Mouse (Mus musculus) myocyte (in vitro differentiated cells): ENCODE measurements around the gene Bik. TPM values are rescaled to one million over a fixed set of nuclear protein-coding genes. Genes with fewer than 3 reads are reported as not detected.

Source experiments
- H3K27me3 ChIP-seq: one replicate; pipeline ENCODE4 v1.6.1; 2011; ENCODE audit not compliant: control insufficient read depth, insufficient read depth, insufficient read length
- H3K36me3 ChIP-seq: one replicate; pipeline ENCODE4 v1.6.1; 2011; ENCODE audit not compliant: control insufficient read depth, insufficient read depth
- H3K4me2 ChIP-seq: one replicate; pipeline ENCODE4 v1.6.1; 2011; ENCODE audit warnings: low read depth, control low read depth
- H3K4me3 ChIP-seq: one replicate; pipeline ENCODE4 v1.5.1; 2011; ENCODE audit warnings: mild to moderate bottlenecking, control low read depth, moderate library complexity
- H3K79me2 ChIP-seq: one replicate; pipeline ENCODE4 v1.6.1; 2011; ENCODE audit not compliant: control insufficient read depth, insufficient read depth
- H3ac ChIP-seq: one replicate; pipeline ENCODE4 v1.6.1; 2011; ENCODE audit not compliant: control insufficient read depth, insufficient read length
- CEBPB ChIP-seq: IDR thresholded peaks from 2 replicates; pipeline ENCODE4 v1.6.1; 2011; ENCODE audit warnings: mild to moderate bottlenecking, moderate library complexity; ENCODE audit not compliant: poor library complexity, insufficient read depth, severe bottlenecking
- E2F4 ChIP-seq: IDR thresholded peaks from one replicate; pipeline ENCODE4 v1.6.1; 2011; ENCODE audit warnings: mild to moderate bottlenecking, control low read depth, moderate library complexity; ENCODE audit not compliant: insufficient read depth
- MAX ChIP-seq: IDR thresholded peaks from one replicate; pipeline ENCODE4 v1.6.1; 2011; ENCODE audit warnings: low read depth, mild to moderate bottlenecking, control low read depth
- MYOD1 ChIP-seq, 3 experiments: IDR thresholded peaks; one replicate each; pipeline ENCODE4 v1.6.1; 2011; ENCODE audit warnings: control low read depth in 2 of 3, low read depth in 2 of 3, mild to moderate bottlenecking in 2 of 3, moderate library complexity in 1 of 3; ENCODE audit not compliant: insufficient read length in 2 of 3, control insufficient read depth in 1 of 3
- MYOG ChIP-seq, 3 experiments: IDR thresholded peaks; one replicate each; pipeline ENCODE4 v1.6.1; 2011; ENCODE audit warnings: control low read depth in 2 of 3, low read depth in 2 of 3, mild to moderate bottlenecking in 2 of 3; ENCODE audit not compliant: insufficient read length in 2 of 3, control insufficient read depth in 1 of 3, insufficient read depth in 1 of 3
- POLR2A ChIP-seq: IDR thresholded peaks from one replicate; pipeline ENCODE4 v1.6.1; 2011; ENCODE audit warnings: low read depth, mild to moderate bottlenecking, control low read depth, moderate library complexity; ENCODE audit not compliant: insufficient read length
- POLR2AphosphoS2 ChIP-seq: IDR thresholded peaks from one replicate; pipeline ENCODE4 v1.6.1; 2011; ENCODE audit warnings: low read depth, control low read depth; ENCODE audit not compliant: insufficient read length
- REST ChIP-seq: IDR thresholded peaks from one replicate; pipeline ENCODE4 v1.6.1; 2011; ENCODE audit warnings: mild to moderate bottlenecking, control low read depth, moderate library complexity; ENCODE audit not compliant: insufficient read depth, insufficient read length
- SRF ChIP-seq: IDR thresholded peaks from one replicate; pipeline ENCODE4 v1.6.1; 2011; ENCODE audit warnings: low read depth; ENCODE audit not compliant: control insufficient read depth, insufficient read length
- TCF12 ChIP-seq: IDR thresholded peaks from one replicate; pipeline ENCODE4 v1.6.1; 2011; ENCODE audit warnings: mild to moderate bottlenecking, control low read depth; ENCODE audit not compliant: poor library complexity, insufficient read depth, severe bottlenecking
- TCF3 ChIP-seq: IDR thresholded peaks from one replicate; pipeline ENCODE4 v1.6.1; 2011; ENCODE audit warnings: low read depth, control low read depth; ENCODE audit not compliant: insufficient read length
- USF1 ChIP-seq: IDR thresholded peaks from one replicate; pipeline ENCODE4 v1.6.1; 2011; ENCODE audit warnings: low read depth, mild to moderate bottlenecking, control low read depth, moderate library complexity
- polyA plus RNA-seq: library from polyadenylated mRNA; unstranded; fragments of >200 nt; fragmentation: generic; extraction: Trizol; gene quantifications from one replicate; pipeline ENCODE4 v1.2.1, GENCODE M21; 2012; ENCODE audit warnings: missing spikeins

Gene Bik
- polyA plus RNA-seq, 1 experiment, result 1.3 TPM

DNA sequence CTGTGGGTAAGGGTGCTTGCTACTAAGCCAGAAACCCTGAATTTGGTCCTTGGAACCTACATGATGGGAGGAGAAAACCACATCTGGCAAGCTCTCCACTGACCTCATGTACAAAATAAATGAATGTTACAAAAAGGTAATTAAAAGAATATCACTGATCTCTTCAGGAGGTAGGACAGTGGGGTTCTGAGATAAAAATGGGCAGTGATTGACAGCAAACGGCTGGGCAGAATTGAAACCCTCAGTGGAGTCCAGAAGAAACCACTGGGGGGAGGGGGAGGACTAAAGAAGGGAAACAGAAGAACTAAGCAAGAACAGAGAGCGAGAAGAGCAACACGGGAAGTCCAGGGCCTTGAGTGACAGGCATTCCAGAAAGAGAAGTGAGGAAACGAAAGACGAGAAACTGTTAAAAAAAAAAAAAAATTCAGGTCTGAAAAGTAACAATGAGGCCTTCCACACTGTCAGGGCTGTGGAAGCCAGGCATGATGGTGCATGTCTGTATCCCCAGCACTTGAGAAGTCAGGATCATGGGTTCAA is 34.3 kb downstream of the Bik start:
- Histone ChIP-seq H3K4me3 (no peak overlapping the region), H3K4me2 (no peak overlapping the region), H3K27me3 (no peaks in the 10 kb centered on the region), H3ac (no peak overlapping the region), H3K79me2 (peaks cover 12% of the 10 kb centered on the region), H3K36me3 (no peaks in the 10 kb centered on the region)
- no peak for TF ChIP-seq MYOG (IDR thresholded peaks at IDR 0.05; ENCODE audit: control insufficient read depth in 1 of 3, insufficient read depth in 1 of 3, insufficient read length in 2 of 3, low read depth in 2 of 3)

DNA sequence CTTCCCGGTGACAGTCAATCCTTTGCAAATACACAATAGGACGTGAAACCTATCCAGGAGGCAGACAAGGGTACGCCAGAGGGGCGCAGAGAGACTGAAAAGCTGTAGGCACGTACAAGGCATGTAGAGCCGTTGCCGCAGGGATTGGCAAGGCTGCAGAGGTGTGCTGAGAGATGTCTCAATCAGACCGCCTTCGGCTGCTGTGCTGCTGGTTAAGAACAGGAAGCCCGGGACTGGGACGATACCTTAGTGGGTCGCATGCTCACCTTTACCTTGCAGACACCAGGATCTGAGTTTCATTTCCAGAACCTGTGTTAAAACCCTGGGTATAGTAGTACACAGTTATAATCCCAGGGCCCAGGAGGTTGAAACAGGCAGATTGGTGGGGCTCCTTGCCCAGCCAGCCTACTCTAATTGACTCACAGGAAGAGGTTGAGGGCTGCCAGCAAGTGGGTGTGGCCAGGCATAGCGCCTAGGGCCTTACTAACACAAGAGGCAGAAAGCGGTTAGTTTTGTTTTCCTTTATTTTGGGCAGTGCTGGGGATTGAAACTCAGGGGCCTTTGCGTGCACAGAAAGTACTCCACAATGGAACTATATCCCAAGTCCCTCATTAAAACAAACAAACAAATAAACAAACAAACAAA is 36.1 kb downstream of the Bik start:
- H3K4me2 ChIP-seq, result peak overlapping the region; percentile 84
- peak overlapping the region; percentile 58 for H3ac ChIP-seq
- H3K79me2 ChIP-seq, result peaks cover 29% of the 10 kb centered on the region
- no peaks in the 10 kb centered on the region for H3K27me3 ChIP-seq
- H3K4me3 ChIP-seq, result peak overlapping the region; percentile 96
- H3K36me3 ChIP-seq, result no peaks in the 10 kb centered on the region
- TF ChIP-seq POLR2A (peak; percentile 23), E2F4 (no peak)

DNA sequence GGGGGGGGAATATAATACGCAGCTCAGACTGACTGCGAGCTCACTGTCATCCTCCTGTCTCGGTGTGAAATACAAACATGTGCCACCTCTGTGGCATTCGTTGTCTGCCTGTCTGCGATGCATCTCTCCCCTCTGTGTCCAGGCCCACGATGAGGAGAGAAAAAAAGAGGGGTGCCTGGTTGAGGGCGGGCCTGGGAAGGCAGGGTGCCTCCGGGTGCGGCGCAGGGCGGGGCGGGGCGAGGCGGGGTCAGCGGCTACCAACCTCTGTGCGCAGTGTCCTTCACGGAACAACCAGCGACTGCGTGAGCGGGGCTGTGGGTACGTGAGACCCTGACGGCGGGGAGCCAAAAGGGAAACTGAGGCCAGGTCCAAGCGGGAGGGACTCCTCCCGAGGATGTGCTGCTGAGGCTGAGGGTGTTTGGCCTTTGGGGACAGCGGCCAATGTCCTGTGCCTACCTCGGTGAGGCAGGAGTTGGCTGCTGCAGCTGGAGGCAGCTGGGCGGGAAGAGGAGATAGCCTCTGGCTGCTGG is 36.7 kb downstream of the Bik start, which contains the start of the genes Tspo and Mcat:
Gene Tspo (plus strand): TSS at position 266 of the 530 bp plus-strand sequence.
Gene Mcat (minus strand): TSS at position 461 of the 530 bp plus-strand sequence.
- TF ChIP-seq TCF12 (no peak), MYOG (IDR thresholded peaks at IDR 0.05; ENCODE audit: control insufficient read depth in 1 of 3, insufficient read depth in 1 of 3, insufficient read length in 2 of 3, low read depth in 2 of 3) (peak in 1 of 3 experiments; percentile 29), TCF3 (no peak), SRF (peak; percentile 61), POLR2A (peak; percentile 97), POLR2AphosphoS2 (peak; percentile 99), MAX (no peak), USF1 (no peak), E2F4 (no peak), CEBPB (no peak), REST (no peak), MYOD1 (IDR thresholded peaks at IDR 0.05; ENCODE audit: control insufficient read depth in 1 of 3, insufficient read length in 2 of 3, low read depth in 2 of 3) (peak in 1 of 3 experiments; percentile 27)
- no peaks in the 10 kb centered on the region for H3K27me3 ChIP-seq
- peak within 1 kb of the TSS; percentile 84 for H3K4me2 ChIP-seq
- H3K79me2 ChIP-seq, result peaks cover 35% of the 10 kb centered on the region
- H3K36me3 ChIP-seq, result no peaks in the 10 kb centered on the region
- peak within 1 kb of the TSS; percentile 58 for H3ac ChIP-seq
- H3K4me3 ChIP-seq, result peak within 1 kb of the TSS; percentile 96

DNA sequence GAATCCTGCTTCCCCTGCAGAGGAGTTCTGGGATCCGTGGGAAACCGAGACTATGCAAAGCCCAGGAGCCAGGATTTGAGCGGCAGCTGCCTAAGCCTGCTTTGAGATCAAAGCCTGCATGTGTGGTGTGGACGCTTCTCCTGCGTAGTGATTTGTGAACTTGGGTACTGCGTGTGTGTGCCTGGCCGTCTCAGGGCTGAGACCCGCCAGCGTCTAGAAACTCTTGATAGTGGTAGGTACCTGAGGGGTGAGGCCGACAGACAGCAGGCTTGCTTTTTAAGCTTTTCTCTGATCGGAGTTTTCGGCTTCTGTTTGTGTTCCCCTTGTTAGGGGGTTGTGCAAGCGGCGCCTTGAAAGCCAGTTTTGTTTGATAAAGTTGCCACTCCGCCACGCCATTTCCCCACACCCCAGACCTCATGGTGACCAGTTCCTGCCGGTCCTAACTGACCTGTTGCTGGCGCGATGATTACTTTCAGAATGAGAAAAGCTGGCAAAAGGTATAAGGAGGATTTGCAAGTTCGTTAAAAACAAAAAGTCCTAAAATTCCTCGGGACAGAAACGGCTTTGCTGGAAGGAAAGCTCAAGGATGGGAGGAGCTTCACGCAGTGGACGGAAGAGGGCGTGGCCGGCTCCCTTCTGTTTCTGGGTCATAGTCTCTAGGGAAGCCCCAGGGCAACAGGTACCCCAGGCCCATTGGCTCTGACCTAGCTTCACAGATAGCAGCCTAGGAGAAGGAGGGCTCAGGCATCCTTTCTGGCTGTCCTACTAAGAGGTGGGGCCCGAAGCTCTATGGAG is 37.4 kb downstream of the Bik start:
- TF ChIP-seq CEBPB, result no peak
- peak; percentile 3 for TF ChIP-seq SRF
- peak in 2 of 3 experiments; percentile 10 to 14 for TF ChIP-seq MYOD1 (IDR thresholded peaks at IDR 0.05; ENCODE audit: control insufficient read depth in 1 of 3, insufficient read length in 2 of 3, low read depth in 2 of 3)
- TF ChIP-seq POLR2AphosphoS2, result peak; percentile 57
- TF ChIP-seq TCF12, result no peak
- TF ChIP-seq E2F4, result no peak
- TF ChIP-seq TCF3, result no peak
- peak in 1 of 3 experiments; percentile 1 for TF ChIP-seq MYOG (IDR thresholded peaks at IDR 0.05; ENCODE audit: control insufficient read depth in 1 of 3, insufficient read depth in 1 of 3, insufficient read length in 2 of 3, low read depth in 2 of 3)
- TF ChIP-seq REST, result no peak
- TF ChIP-seq MAX, result no peak
- peak; percentile 36 for TF ChIP-seq POLR2A
- TF ChIP-seq USF1, result no peak
- no peaks in the 10 kb centered on the region for H3K27me3 ChIP-seq
- H3K36me3 ChIP-seq, result no peaks in the 10 kb centered on the region
- H3K4me3 ChIP-seq, result peak overlapping the region; percentile 96
- H3K4me2 ChIP-seq, result peak overlapping the region; percentile 84
- peak overlapping the region; percentile 58 for H3ac ChIP-seq
- peaks cover 42% of the 10 kb centered on the region for H3K79me2 ChIP-seq

DNA sequence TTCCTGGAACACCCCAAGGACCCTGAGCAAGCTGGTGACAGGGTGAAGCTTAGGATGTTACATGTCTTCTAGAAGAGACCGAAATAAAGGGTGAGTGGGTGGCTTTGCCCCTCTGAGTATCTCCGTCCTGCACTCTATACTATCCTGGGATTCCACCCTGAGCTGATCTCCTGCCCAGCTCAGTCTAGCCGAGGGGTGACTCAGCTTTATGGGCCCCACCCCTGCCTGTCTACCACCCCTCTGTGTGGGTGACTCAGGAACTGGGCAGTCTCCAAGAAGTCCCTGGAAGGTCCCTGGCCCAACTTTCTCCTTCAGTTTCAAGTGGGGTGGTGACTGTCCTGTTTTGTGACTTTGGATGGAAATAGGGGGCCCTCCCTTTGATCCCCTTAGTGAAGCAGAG is 38.8 kb downstream of the Bik start:
- TF ChIP-seq POLR2AphosphoS2, result peak; percentile 41
- TF ChIP-seq MAX, result no peak
- no peak for TF ChIP-seq TCF12
- no peak for TF ChIP-seq USF1
- TF ChIP-seq POLR2A, result peak; percentile 58
- peak in 1 of 3 experiments; percentile 44 for TF ChIP-seq MYOD1 (IDR thresholded peaks at IDR 0.05; ENCODE audit: control insufficient read depth in 1 of 3, insufficient read length in 2 of 3, low read depth in 2 of 3)
- peak in 1 of 3 experiments; percentile 37 for TF ChIP-seq MYOG (IDR thresholded peaks at IDR 0.05; ENCODE audit: control insufficient read depth in 1 of 3, insufficient read depth in 1 of 3, insufficient read length in 2 of 3, low read depth in 2 of 3)
- no peak for TF ChIP-seq REST
- Histone ChIP-seq H3K4me3 (peak overlapping the region; percentile 96), H3K79me2 (peaks cover 56% of the 10 kb centered on the region), H3K4me2 (peak overlapping the region; percentile 84), H3K27me3 (no peaks in the 10 kb centered on the region), H3ac (no peak overlapping the region), H3K36me3 (no peaks in the 10 kb centered on the region)
